Mouse (Mus musculus) neural tube, embryonic 15.5 days (tissue): Measurements from ENCODE around the gene Vmn1r79. TPM values are rescaled to one million over a fixed set of nuclear protein-coding genes. Genes with fewer than 3 reads are reported as not detected.
"Not testable (repeated sequence)": the region's sequence is repeated elsewhere in the genome, so short reads cannot be mapped to it uniquely, and the experiment has no call there.

Source experiments
- ATAC-seq: fragments of 200-750 bp; cut with Nextera tagmentation; 2 replicates; pipeline ENCODE4 v1.8.0; 2017; ENCODE audit warnings: mild to moderate bottlenecking, moderate TSS enrichment, moderate library complexity; ENCODE audit not compliant: low FRiP score
- H3K27ac ChIP-seq: fragments of 300-500 bp; sonication (generic); replicated peaks from 2 replicates; pipeline ENCODE4 v1.5.1; 2015; ENCODE audit warnings: mild to moderate bottlenecking, inconsistent platforms
- H3K27me3 ChIP-seq: fragments of 300-500 bp; sonication (generic); replicated peaks from 2 replicates; pipeline ENCODE4 v1.6.1; 2015; ENCODE audit warnings: inconsistent platforms
- H3K36me3 ChIP-seq: fragments of 300-500 bp; sonication (generic); 2 replicates; pipeline ENCODE4 v1.6.1; 2015; ENCODE audit warnings: inconsistent platforms
- H3K4me1 ChIP-seq: fragments of 300-500 bp; sonication (generic); 2 replicates; pipeline ENCODE4 v1.6.1; 2015; ENCODE audit warnings: inconsistent platforms
- H3K4me2 ChIP-seq: fragments of 300-500 bp; sonication (generic); 2 replicates; pipeline ENCODE4 v1.6.1; 2015; ENCODE audit warnings: inconsistent platforms, mild to moderate bottlenecking, moderate library complexity
- H3K4me3 ChIP-seq: fragments of 300-500 bp; sonication (generic); replicated peaks from 2 replicates; pipeline ENCODE4 v1.5.1; 2015; ENCODE audit warnings: mild to moderate bottlenecking, inconsistent platforms
- H3K9ac ChIP-seq: fragments of 300-500 bp; sonication (generic); replicated peaks from 2 replicates; pipeline ENCODE4 v1.6.1; 2015; ENCODE audit warnings: mild to moderate bottlenecking, inconsistent platforms
- H3K9me3 ChIP-seq: fragments of 300-500 bp; sonication (generic); replicated peaks from 2 replicates; pipeline ENCODE4 v1.6.1; 2016; ENCODE audit warnings: inconsistent platforms
- WGBS: fragments of 180-500 bp; shearing (Covaris S2); methylation state at CpG from one replicate; pipeline ENCODE4 v1.1.7; 2015; ENCODE audit warnings: mixed read lengths; 5-methylcytosine and 5-hydroxymethylcytosine counted together
- polyA plus RNA-seq: library from polyadenylated mRNA; unstranded; fragments of >200 nt; fragmentation: Nextera tagmentation; extraction: Ambion mirVana; gene quantifications from 2 replicates; pipeline ENCODE4 v1.2.1, GENCODE M21; 2015

The Vmn1r79 gene
- polyA plus RNA-seq: not detected in 2 replicates

DNA sequence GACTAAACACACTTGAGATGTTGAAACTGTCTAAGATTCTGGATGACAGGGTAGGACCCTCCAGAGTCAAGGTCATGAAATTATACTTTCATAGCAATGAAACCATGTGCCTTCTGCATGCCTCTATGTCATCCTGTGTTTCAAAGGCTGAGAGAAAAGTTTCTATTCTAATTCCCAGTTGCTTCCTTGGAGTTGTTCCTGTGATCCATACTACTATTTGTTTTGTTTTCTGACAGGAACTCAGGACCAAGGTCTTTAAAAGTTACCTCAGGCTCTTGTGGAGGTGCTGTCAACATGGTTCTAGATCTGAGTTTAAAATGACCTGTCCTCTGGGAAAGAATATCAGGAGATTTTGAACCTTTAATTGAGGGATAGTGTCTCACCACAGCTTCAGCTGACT, at the start of gene Vmn1r79:
Vmn1r79 (plus strand) TSS at position 301 of the 400 bp plus-strand sequence.
- H3K4me3 ChIP-seq, H3K36me3 ChIP-seq, H3K9me3 ChIP-seq, H3K27ac ChIP-seq, H3K27me3 ChIP-seq, H3K4me2 ChIP-seq, ATAC-seq, H3K9ac ChIP-seq, H3K4me1 ChIP-seq: not testable (repeated sequence)

DNA sequence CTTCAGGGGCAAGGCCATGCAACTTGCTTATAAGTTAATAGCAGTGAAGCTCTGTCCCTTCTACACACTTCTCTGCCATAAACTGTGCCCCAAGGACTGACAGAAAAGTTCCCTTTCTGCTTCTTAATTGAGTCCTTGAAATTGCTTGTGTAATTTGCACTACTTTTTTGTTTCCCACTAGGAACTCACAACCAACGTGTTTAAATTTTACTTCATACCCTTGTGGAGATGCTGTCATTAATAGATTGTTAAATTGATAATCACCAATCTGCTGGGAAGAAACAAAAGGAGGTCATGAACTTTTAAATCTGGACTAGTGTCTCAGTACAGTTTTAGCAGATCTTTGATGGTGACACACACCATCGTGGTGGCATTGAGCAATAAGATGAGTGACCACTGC, 21.1 kb upstream of the Vmn1r79 start, which contains the start of gene Vmn1r78:
Vmn1r78 (plus strand) TSS at position 301 of the 400 bp plus-strand sequence.
- Histone ChIP-seq H3K27ac (no peak within 1 kb of the TSS), H3K4me3 (no peak within 1 kb of the TSS), H3K4me1 (no peaks in the 10 kb centered on the region), H3K4me2 (no peak within 1 kb of the TSS), H3K9ac (no peak within 1 kb of the TSS), H3K27me3 (no peaks in the 10 kb centered on the region), H3K36me3 (no peaks in the 10 kb centered on the region), H3K9me3 (no peaks in the 10 kb centered on the region)
- WGBS: 65% methylated on average over 2 of the region's 2 CpGs
- ATAC-seq: no peak

DNA sequence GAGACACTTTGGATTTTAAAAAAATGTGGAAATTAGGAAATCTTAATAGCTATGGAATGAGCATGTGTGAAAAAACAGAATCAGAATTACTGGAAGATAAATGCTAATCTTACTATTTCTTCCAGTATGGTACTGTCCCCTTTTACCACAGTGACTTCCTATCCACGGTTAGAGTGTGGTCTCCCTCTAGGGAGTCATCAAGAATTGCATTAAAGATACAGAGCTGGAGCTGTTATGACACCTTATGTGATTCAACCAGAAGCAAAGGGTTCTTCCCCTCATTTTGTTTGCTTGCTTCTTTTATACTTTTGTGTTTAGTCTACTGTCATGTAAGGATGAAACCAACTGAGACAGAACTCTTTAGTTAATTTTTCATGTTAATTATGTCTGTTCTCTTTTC, 14.6 kb upstream of the Vmn1r79 start:
- not testable (repeated sequence) for H3K4me1 ChIP-seq, H3K9me3 ChIP-seq, H3K27ac ChIP-seq, H3K4me3 ChIP-seq, ATAC-seq, H3K9ac ChIP-seq, H3K27me3 ChIP-seq, H3K4me2 ChIP-seq, H3K36me3 ChIP-seq
- 56% methylated on average over 1 of the region's 1 CpGs for WGBS

DNA sequence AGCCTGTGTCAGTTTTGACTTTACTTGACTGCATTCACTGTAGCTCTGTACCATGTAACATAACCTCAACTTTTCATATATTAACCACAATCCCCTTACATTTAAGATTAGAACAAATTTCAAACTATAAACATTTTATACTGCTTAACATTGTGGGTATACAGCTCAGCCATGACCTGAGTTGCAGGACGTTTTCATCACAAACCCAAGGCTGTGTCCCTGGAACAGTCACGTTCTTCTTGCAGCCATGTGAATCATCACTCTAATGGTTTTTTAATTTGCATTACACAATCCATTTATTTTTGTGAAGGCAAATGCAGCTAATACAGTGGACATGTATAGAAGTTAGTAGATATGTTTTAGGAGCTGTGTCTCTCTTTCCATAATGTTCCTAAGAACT, 1.8 kb downstream of the Vmn1r79 start:
- not testable (repeated sequence) for H3K9me3 ChIP-seq, H3K4me1 ChIP-seq, H3K27ac ChIP-seq, H3K27me3 ChIP-seq, H3K4me3 ChIP-seq, H3K9ac ChIP-seq, ATAC-seq, H3K36me3 ChIP-seq, H3K4me2 ChIP-seq
- 66% methylated on average over 2 of the region's 2 CpGs for WGBS

- no peak within 1 kb of the TSS for H3K4me2 ChIP-seq
- WGBS: 87% methylated on average over 1 of the region's 1 CpGs
These were observed 17.9 kb downstream of the Vmn1r79 start, which contains the start of gene Vmn1r80 for GRCm38 (mm10) chr7:12188986-12189385. TSS of gene Vmn1r80 (plus strand) at chr7:12189286.

GRCm38 (mm10) chr7:12204141-12204540, 33.1 kb downstream of the Vmn1r79 start:
- 64% methylated on average over 2 of the region's 2 CpGs for WGBS
- H3K4me3 ChIP-seq: no peak overlapping the region
- no peaks in the 10 kb centered on the region for H3K27me3 ChIP-seq
- H3K9me3 ChIP-seq: peaks cover 3% of the 10 kb centered on the region; the same call in 1 of the 2 replicates
- no peak for ATAC-seq
- H3K36me3 ChIP-seq: no peaks in the 10 kb centered on the region
- H3K9ac ChIP-seq: no peak overlapping the region
- no peaks in the 10 kb centered on the region for H3K4me1 ChIP-seq
- no peak overlapping the region for H3K4me2 ChIP-seq
- no peak overlapping the region for H3K27ac ChIP-seq

More at GRCm38 (mm10) chr7:12188986-12189385, 17.9 kb downstream of the Vmn1r79 start, which contains the start of gene Vmn1r80:
- Histone ChIP-seq H3K9ac (no peak within 1 kb of the TSS), H3K27ac (no peak within 1 kb of the TSS), H3K4me1 (no peaks in the 10 kb centered on the region), H3K36me3 (no peaks in the 10 kb centered on the region), H3K27me3 (no peaks in the 10 kb centered on the region), H3K4me3 (no peak within 1 kb of the TSS), H3K9me3 (no peaks in the 10 kb centered on the region)
- ATAC-seq: no peak

Other genes with a start within 250 kb of the Vmn1r79 start
- gene Vmn1r76, start 233.1 kb upstream of the Vmn1r79 start, polyA plus RNA-seq: not detected in 2 replicates
- not detected in 2 replicates for gene Vmn1r77, start 134.5 kb upstream of the Vmn1r79 start, polyA plus RNA-seq
- not detected in 2 replicates for gene Vmn1r78, start 21.0 kb upstream of the Vmn1r79 start, polyA plus RNA-seq
- gene Vmn1r80, start 18.0 kb downstream of the Vmn1r79 start, polyA plus RNA-seq: not detected in 2 replicates
- 0.01 TPM in 1 of 2 replicates, not detected in the other for gene Vmn1r81, start 97.0 kb downstream of the Vmn1r79 start, polyA plus RNA-seq
- not detected in 2 replicates for gene Vmn1r82, start 129.2 kb downstream of the Vmn1r79 start, polyA plus RNA-seq
- gene Vmn1r83, start 158.2 kb downstream of the Vmn1r79 start, polyA plus RNA-seq: not detected in 2 replicates
- not detected in 2 replicates for gene Vmn1r84, start 198.0 kb downstream of the Vmn1r79 start, polyA plus RNA-seq